Mouse (Mus musculus) monocyte, adult 5-6 weeks (primary cell): Measurements from ENCODE around the gene Thsd7b. TPM values are rescaled to one million over a fixed set of nuclear protein-coding genes. Genes with fewer than 3 reads are reported as not detected.

Experiments used
- ATAC-seq: fragments of 153-309, 156-312 bp; replicated peaks from 2 replicates; pipeline ENCODE4 v1.8.0; 2017; ENCODE audit warnings: mild to moderate bottlenecking; ENCODE audit not compliant: low TSS enrichment, insufficient number of reproducible peaks, severe bottlenecking, poor library complexity, low FRiP score
- total RNA-seq: library from RNA; stranded (forward); fragments of 200-1000, 200-491, 200-594 nt; gene quantifications from 3 replicates; pipeline ENCODE4 v1.2.3, GENCODE M21; 2017

The Thsd7b gene
- total RNA-seq, 1 experiment from 2014 or later, result not detected

GRCm38 (mm10) chr1:129493929-129494328 lies 220.8 kb downstream of the Thsd7b start:
- no peak for ATAC-seq

- no peak for ATAC-seq
Observed at GRCm38 (mm10) chr1:129501707-129502106, 228.6 kb downstream of the Thsd7b start.

GRCm38 (mm10) chr1:129516379-129516778 lies 243.3 kb downstream of the Thsd7b start:
- ATAC-seq, result no peak

- ATAC-seq, result no peak
Observed at GRCm38 (mm10) chr1:129519751-129520150, 246.6 kb downstream of the Thsd7b start.

GRCm38 (mm10) chr1:129526967-129527366 lies 253.9 kb downstream of the Thsd7b start:
- ATAC-seq, result no peak

- ATAC-seq, result no peak
Observed at GRCm38 (mm10) chr1:129532206-129532605, 259.1 kb downstream of the Thsd7b start.

GRCm38 (mm10) chr1:129538508-129538907 lies 265.4 kb downstream of the Thsd7b start:
- ATAC-seq, result no peak

GRCm38 (mm10) chr1:129538970-129539369 lies 265.9 kb downstream of the Thsd7b start:
- no peak for ATAC-seq

- ATAC-seq, result no peak
Observed at GRCm38 (mm10) chr1:129540751-129541150, 267.6 kb downstream of the Thsd7b start.

- ATAC-seq, result no peak
Observed at GRCm38 (mm10) chr1:129542563-129543146, 269.6 kb downstream of the Thsd7b start.

- no peak for ATAC-seq
Observed at GRCm38 (mm10) chr1:129543169-129543568, 270.1 kb downstream of the Thsd7b start.

GRCm38 (mm10) chr1:129558054-129558453 lies 285.0 kb downstream of the Thsd7b start:
- ATAC-seq, result no peak

GRCm38 (mm10) chr1:129559137-129559536 lies 286.0 kb downstream of the Thsd7b start:
- no peak for ATAC-seq

- no peak for ATAC-seq
Observed at GRCm38 (mm10) chr1:129559812-129560211, 286.7 kb downstream of the Thsd7b start.

- ATAC-seq, result no peak
Observed at GRCm38 (mm10) chr1:129562707-129563106, 289.6 kb downstream of the Thsd7b start.

- no peak for ATAC-seq
Observed at GRCm38 (mm10) chr1:129570522-129570921, 297.4 kb downstream of the Thsd7b start.

- ATAC-seq, result no peak
Observed at GRCm38 (mm10) chr1:129579955-129580354, 306.9 kb downstream of the Thsd7b start.

GRCm38 (mm10) chr1:129586635-129587034 lies 313.5 kb downstream of the Thsd7b start:
- no peak for ATAC-seq

- ATAC-seq, result no peak
Observed at GRCm38 (mm10) chr1:129589366-129590002, 316.4 kb downstream of the Thsd7b start.

GRCm38 (mm10) chr1:129595447-129595846 lies 322.3 kb downstream of the Thsd7b start:
- no peak for ATAC-seq
